Mouse (Mus musculus) E14TG2a.4 (cell line): ENCODE measurements around the gene Mcoln1.

Experiments
- CTCF ChIP-seq: conservative IDR thresholded peaks from 2 replicates; pipeline ENCODE4 v1.5.1; 2014; ENCODE audit warnings: low read length
- POU5F1 ChIP-seq: IDR thresholded peaks from 2 replicates; pipeline ENCODE4 v1.6.1; 2014; ENCODE audit warnings: low read length, borderline replicate concordance

- TF ChIP-seq CTCF (no peak), POU5F1 (no peak)
Measured at GRCm38 (mm10) chr8:3536940-3537339, 36.7 kb downstream of the Mcoln1 start.
